Mouse (Mus musculus) gastrocnemius, adult 8-10 months (tissue): Measurements from ENCODE around the gene Frem2. TPM values are rescaled to one million over a fixed set of nuclear protein-coding genes. Genes with fewer than 3 reads are reported as not detected.

Experiments
- DNase-seq, 2 experiments: peaks; one replicate each; pipeline ENCODE4 v3.0.0; 2022; ENCODE audit warnings: low spot score in 2 of 2
- total RNA-seq, 4 experiments: library from RNA; stranded (reverse); gene quantifications; 2 replicates each; pipeline ENCODE4 v1.2.4; 2022

Gene Frem2
- total RNA-seq, 4 experiments from 2014 or later: 0.80 to 1.9 (median 1.1) TPM

GRCm38 (mm10) chr3:53620978-53621377, 36.2 kb downstream of the Frem2 start:
- DNase-seq: no peak

- DNase-seq: no peak
Observed at GRCm38 (mm10) chr3:53620355-53620754, 36.8 kb downstream of the Frem2 start.

- no peak for DNase-seq
Observed at GRCm38 (mm10) chr3:53611106-53611505, 46.0 kb downstream of the Frem2 start.

- DNase-seq: no peak
Observed at GRCm38 (mm10) chr3:53609851-53610250, 47.3 kb downstream of the Frem2 start.

- no peak for DNase-seq
Observed at GRCm38 (mm10) chr3:53600140-53600539, 57.0 kb downstream of the Frem2 start.

- DNase-seq: no peak
Observed at GRCm38 (mm10) chr3:53599315-53599714, 57.8 kb downstream of the Frem2 start.

- DNase-seq: no peak
Observed at GRCm38 (mm10) chr3:53598153-53598800, 58.9 kb downstream of the Frem2 start.

GRCm38 (mm10) chr3:53594471-53594870, 62.7 kb downstream of the Frem2 start:
- no peak for DNase-seq

- DNase-seq: no peak
Observed at GRCm38 (mm10) chr3:53593718-53594117, 63.4 kb downstream of the Frem2 start.

- DNase-seq: no peak
Observed at GRCm38 (mm10) chr3:53592036-53592435, 65.1 kb downstream of the Frem2 start.

- no peak for DNase-seq
Observed at GRCm38 (mm10) chr3:53590139-53590621, 67.0 kb downstream of the Frem2 start.

- no peak for DNase-seq
Observed at GRCm38 (mm10) chr3:53583248-53583647, 73.9 kb downstream of the Frem2 start.

GRCm38 (mm10) chr3:53580596-53581254, 76.4 kb downstream of the Frem2 start:
- DNase-seq: no peak

GRCm38 (mm10) chr3:53579121-53579704, 77.9 kb downstream of the Frem2 start:
- DNase-seq: no peak

- DNase-seq: no peak
Observed at GRCm38 (mm10) chr3:53576320-53577116, 80.6 kb downstream of the Frem2 start.

- no peak for DNase-seq
Observed at GRCm38 (mm10) chr3:53574123-53574522, 83.0 kb downstream of the Frem2 start.

- DNase-seq: no peak
Observed at GRCm38 (mm10) chr3:53571663-53572062, 85.5 kb downstream of the Frem2 start.

GRCm38 (mm10) chr3:53564521-53564920, 92.6 kb downstream of the Frem2 start:
- DNase-seq: no peak

- no peak for DNase-seq
Observed at GRCm38 (mm10) chr3:53563746-53564145, 93.4 kb downstream of the Frem2 start.

GRCm38 (mm10) chr3:53561813-53562212, 95.3 kb downstream of the Frem2 start:
- no peak for DNase-seq

GRCm38 (mm10) chr3:53559056-53559455, 98.1 kb downstream of the Frem2 start:
- no peak for DNase-seq

- no peak for DNase-seq
Observed at GRCm38 (mm10) chr3:53558230-53558629, 98.9 kb downstream of the Frem2 start.
